Mouse (Mus musculus) hindlimb bud, embryonic 11.5 days (tissue): ENCODE measurements around the gene Slc25a16.

ENCODE experiments used
- DNase-seq: peaks from one replicate; pipeline ENCODE4 v3.0.0-alpha.2; 2012; ENCODE audit warnings: low read depth, low spot score; ENCODE audit errors: extremely low spot score

The Slc25a16 gene

DNA sequence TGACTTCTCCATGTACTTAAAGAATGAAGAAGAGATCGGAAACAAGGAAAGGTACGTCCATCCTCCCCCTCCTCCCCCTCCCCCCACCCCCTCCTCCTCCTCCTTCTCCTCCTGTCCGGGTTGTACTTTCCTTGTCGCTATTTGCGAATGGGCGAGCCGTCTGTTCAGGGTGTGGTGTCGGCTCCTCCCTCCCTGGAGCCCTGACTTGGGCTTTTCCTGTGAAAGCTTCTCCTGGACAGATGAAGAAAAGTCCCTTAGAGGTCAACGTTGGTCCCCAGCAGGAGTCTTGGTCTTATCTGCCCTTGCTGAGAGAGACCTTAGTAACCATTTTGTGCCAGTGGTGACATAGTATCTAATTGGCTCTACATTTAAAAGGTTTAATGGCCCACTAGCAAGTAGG, 73.6 kb downstream of the Slc25a16 start:
- DNase-seq, result no peak
